Mouse (Mus musculus) neural tube, embryonic 12.5 days (tissue): ENCODE results near the gene Tmed2. TPM values are rescaled to one million over a fixed set of nuclear protein-coding genes. Genes with fewer than 3 reads are reported as not detected.
A peak's percentile ranks its signal among the peaks of the same experiment; 100 is the strongest.
"Not testable (repeated sequence)": the region's sequence is repeated elsewhere in the genome, so short reads cannot be mapped to it uniquely, and the experiment has no call there.

ENCODE experiments used
- ATAC-seq: fragments of 200-750 bp; cut with Nextera tagmentation; 2 replicates; pipeline ENCODE4 v1.8.0; 2017; ENCODE audit warnings: low read depth, mild to moderate bottlenecking, moderate TSS enrichment, moderate library complexity; ENCODE audit not compliant: low FRiP score
- H3K27ac ChIP-seq: fragments of 300-500 bp; sonication (generic); 2 replicates; pipeline ENCODE4 v1.5.1; 2016
- H3K27me3 ChIP-seq: fragments of 300-500 bp; sonication (generic); replicated peaks from 2 replicates; pipeline ENCODE4 v1.6.1; 2016; ENCODE audit warnings: mild to moderate bottlenecking
- H3K36me3 ChIP-seq: fragments of 300-500 bp; sonication (generic); 2 replicates; pipeline ENCODE4 v1.6.1; 2016; ENCODE audit warnings: mild to moderate bottlenecking
- H3K4me1 ChIP-seq: fragments of 300-500 bp; sonication (generic); 2 replicates; pipeline ENCODE4 v1.6.1; 2016
- H3K4me2 ChIP-seq: fragments of 300-500 bp; sonication (generic); replicated peaks from 2 replicates; pipeline ENCODE4 v1.6.1; 2016; ENCODE audit warnings: mild to moderate bottlenecking
- H3K4me3 ChIP-seq: fragments of 300-500 bp; sonication (generic); 2 replicates; pipeline ENCODE4 v1.5.1; 2016
- H3K9ac ChIP-seq: fragments of 300-500 bp; sonication (generic); 2 replicates; pipeline ENCODE4 v1.6.1; 2016; ENCODE audit warnings: mild to moderate bottlenecking
- H3K9me3 ChIP-seq: fragments of 300-500 bp; sonication (generic); 2 replicates; pipeline ENCODE4 v1.6.1; 2016; ENCODE audit warnings: mild to moderate bottlenecking
- WGBS: fragments of 180-500 bp; shearing (Covaris S2); methylation state at CpG from one replicate; pipeline ENCODE4 v1.1.7; 2016; 5-methylcytosine and 5-hydroxymethylcytosine counted together
- polyA plus RNA-seq: library from polyadenylated mRNA; unstranded; fragments of >200 nt; fragmentation: Nextera tagmentation; extraction: Ambion mirVana; gene quantifications from 2 replicates; pipeline ENCODE4 v1.2.1, GENCODE M21; 2016

Gene Tmed2
- polyA plus RNA-seq, result 389 and 400 TPM in 2 replicates

DNA sequence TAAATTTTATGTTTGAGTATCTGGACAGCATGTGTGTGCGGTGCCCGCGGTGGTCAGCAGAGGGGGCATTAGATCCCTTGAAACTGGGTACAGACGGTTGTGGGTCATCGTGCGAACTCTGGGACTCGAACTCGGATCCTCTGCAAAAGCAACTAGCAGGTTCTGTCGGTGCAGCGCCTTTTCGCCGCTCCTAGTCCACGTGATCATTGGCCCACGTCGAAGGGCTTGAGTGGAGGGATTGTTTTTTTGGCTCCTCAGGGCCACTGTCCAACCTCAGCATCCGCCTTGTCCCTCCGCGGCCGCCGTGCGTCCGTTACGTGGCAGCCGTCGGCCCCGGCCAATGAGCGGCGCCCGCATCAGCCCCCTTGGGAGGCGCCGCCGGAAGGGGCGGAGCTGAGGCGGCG lies at the start of gene Tmed2:
Gene Tmed2 (plus strand): TSS at position 313 of the 404 bp plus-strand sequence.
- Histone ChIP-seq H3K4me2 (peak within 1 kb of the TSS; percentile 86), H3K27me3 (0 out of 2 replicates have a peak, but pooled peaks cover 2% of the 10 kb centered on the region), H3K27ac (peak within 1 kb of the TSS; percentile 16), H3K4me1 (peaks cover 11% of the 10 kb centered on the region), H3K9me3 (no peaks in the 10 kb centered on the region), H3K36me3 (peaks cover 14% of the 10 kb centered on the region), H3K9ac (peak within 1 kb of the TSS; percentile 92), H3K4me3 (peak within 1 kb of the TSS; percentile 93)
- peak; percentile 96 for ATAC-seq
- WGBS, result 1% methylated on average over 35 of the region's 35 CpGs

DNA sequence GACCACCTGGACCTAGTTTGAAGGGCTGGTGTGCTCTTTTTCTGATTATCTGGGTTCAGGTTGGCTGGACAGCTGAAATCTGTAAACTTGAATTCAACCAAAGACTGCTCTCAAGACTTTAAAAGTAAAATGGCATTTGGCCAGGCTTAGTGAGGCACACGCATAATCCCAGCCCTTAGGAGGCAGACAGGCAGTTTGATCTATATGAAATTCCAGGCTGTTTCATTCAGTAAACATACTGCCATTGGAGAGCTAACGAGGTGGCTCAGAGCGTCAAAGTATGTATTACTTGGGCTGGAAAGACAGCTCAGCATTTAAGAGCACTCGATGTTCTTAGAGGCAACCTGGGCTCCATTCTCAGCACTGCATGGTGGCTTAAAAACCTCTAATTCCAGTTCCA lies 48.8 kb upstream of the Tmed2 start:
- peaks cover 52% of the 10 kb centered on the region for H3K36me3 ChIP-seq
- no peak overlapping the region for H3K4me3 ChIP-seq
- ATAC-seq, result no peak
- no peak overlapping the region for H3K27ac ChIP-seq
- no peaks in the 10 kb centered on the region for H3K9me3 ChIP-seq
- H3K4me2 ChIP-seq, result no peak overlapping the region
- 0 out of 2 replicates have a peak, but pooled peaks cover 7% of the 10 kb centered on the region for H3K4me1 ChIP-seq
- H3K9ac ChIP-seq, result no peak overlapping the region
- no peaks in the 10 kb centered on the region for H3K27me3 ChIP-seq
- WGBS, result 91% methylated on average over 4 of the region's 4 CpGs

DNA sequence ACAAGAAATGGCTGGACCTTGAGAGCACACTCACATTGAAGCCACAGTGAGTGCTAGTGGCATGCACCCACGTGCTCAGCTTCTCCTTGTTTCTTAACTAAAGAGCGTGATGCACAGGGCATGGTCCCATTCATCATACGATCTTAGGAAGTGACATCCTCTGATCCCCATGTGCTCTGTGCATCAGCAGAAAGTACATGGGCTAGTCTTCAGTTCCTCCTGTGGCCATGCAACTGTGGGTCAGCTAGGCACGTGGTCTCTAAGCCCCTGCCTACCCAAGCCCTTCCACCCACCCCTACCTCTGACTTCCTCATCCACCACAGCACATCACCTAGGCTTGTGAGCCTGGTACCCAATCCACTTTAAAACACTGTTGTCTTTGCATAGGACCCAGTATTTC lies 47.9 kb upstream of the Tmed2 start:
- Histone ChIP-seq H3K4me1 (0 out of 2 replicates have a peak, but pooled peaks cover 7% of the 10 kb centered on the region), H3K4me3 (no peak overlapping the region), H3K4me2 (no peak overlapping the region), H3K9me3 (no peaks in the 10 kb centered on the region), H3K36me3 (peaks cover 47% of the 10 kb centered on the region), H3K27me3 (no peaks in the 10 kb centered on the region), H3K27ac (no peak overlapping the region), H3K9ac (no peak overlapping the region)
- 93% methylated on average over 4 of the region's 4 CpGs for WGBS
- no peak for ATAC-seq

DNA sequence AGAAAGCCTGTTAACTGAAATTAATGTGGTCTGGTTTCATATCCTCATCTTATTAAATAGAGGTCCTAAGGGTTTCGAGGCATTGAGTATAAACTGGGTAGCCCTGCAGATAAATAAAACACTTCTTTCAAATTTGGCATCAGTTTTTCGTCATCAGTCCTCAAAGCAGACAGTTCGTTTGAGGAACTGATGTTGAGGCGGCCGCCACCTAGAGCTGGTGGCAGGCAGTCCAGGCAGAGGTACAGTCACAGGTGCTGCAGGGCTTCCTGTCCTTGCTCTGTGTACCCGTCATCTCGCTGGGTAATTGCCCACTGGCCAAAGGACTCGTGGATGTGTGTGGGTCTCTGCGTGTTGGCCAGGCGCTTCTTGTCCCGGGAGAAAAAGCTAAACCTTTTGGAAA lies 47.0 kb upstream of the Tmed2 start:
- Histone ChIP-seq H3K9ac (no peak overlapping the region), H3K27ac (no peak overlapping the region), H3K27me3 (no peaks in the 10 kb centered on the region), H3K4me1 (0 out of 2 replicates have a peak, but pooled peaks cover 7% of the 10 kb centered on the region), H3K36me3 (peaks cover 46% of the 10 kb centered on the region), H3K4me2 (no peak overlapping the region), H3K4me3 (no peak overlapping the region), H3K9me3 (no peaks in the 10 kb centered on the region)
- no peak for ATAC-seq
- WGBS, result 91% methylated on average over 11 of the region's 11 CpGs

DNA sequence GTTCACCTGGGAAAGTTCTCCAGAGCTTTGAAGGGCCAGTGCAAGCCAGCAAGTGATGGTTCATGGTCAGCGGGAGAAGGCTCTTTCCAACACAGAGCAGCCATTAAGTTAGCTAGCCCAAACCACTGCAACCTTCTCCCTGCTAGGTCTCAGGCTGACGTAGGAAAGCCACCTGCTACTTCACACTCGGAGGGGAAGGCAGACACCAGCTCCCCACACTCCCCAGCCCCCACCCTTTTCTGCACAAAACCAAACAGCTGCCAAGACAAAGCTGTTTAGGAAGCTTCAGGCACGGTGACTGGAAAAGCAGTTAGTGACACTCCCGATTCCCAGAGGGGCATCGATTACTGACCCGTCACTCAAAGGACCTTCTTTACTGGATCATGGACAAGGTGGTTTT lies 44.9 kb upstream of the Tmed2 start:
- H3K36me3 ChIP-seq, result peaks cover 40% of the 10 kb centered on the region
- 0 out of 2 replicates have a peak, but pooled peaks cover 7% of the 10 kb centered on the region for H3K4me1 ChIP-seq
- WGBS, result 54% methylated on average over 7 of the region's 7 CpGs
- no peak overlapping the region for H3K27ac ChIP-seq
- H3K27me3 ChIP-seq, result no peaks in the 10 kb centered on the region
- ATAC-seq, result no peak
- no peak overlapping the region for H3K4me3 ChIP-seq
- H3K9me3 ChIP-seq, result no peaks in the 10 kb centered on the region
- H3K9ac ChIP-seq, result no peak overlapping the region
- H3K4me2 ChIP-seq, result no peak overlapping the region

DNA sequence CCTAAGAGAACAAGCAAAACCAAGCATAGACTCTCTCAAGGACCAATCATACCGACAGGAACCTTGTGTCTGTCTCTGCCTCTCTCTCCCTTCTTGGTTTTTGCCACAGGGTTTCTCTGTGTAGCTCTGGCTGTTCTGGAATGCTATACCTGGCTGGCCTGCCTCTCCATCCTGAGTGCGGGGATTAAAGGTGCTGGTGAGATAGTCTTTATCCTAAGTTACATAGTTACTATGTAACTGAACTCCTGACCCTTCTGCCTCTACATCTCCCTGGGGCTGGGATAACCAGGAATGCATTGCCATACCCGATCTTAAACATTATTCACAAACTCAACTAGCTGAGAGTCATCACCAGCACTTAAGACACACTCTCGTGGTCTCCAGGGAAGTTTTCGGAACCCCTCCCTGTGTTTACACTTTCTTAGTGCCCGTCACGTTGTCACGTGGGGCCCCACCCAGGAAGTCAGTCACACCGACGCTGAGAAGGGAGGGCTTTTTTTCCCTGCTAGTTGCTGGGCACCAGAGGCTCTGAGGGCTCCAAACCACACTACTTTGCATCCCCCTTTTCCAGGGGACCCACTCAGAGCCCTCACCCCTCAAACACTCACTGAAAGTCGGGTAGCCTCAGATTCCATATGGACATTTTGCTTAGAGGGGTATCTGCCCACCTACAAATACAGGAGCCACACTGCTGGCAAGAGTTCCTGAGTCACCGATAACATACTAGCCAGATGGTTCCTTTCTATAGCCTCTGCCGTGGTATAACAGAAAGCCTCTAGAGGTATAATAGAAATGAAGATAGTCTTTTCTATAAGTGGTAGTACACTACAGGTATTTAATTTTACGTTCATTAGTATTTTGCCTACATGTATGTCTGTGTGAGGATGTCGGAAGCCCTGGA lies 43.6 kb upstream of the Tmed2 start:
- 76% methylated on average over 15 of the region's 15 CpGs for WGBS
- Histone ChIP-seq H3K4me1 (0 out of 2 replicates have a peak, but pooled peaks cover 7% of the 10 kb centered on the region), H3K4me3 (no peak overlapping the region), H3K27ac (no peak overlapping the region), H3K9me3 (no peaks in the 10 kb centered on the region), H3K4me2 (no peak overlapping the region), H3K9ac (no peak overlapping the region), H3K27me3 (no peaks in the 10 kb centered on the region), H3K36me3 (peaks cover 33% of the 10 kb centered on the region)
- no peak for ATAC-seq

DNA sequence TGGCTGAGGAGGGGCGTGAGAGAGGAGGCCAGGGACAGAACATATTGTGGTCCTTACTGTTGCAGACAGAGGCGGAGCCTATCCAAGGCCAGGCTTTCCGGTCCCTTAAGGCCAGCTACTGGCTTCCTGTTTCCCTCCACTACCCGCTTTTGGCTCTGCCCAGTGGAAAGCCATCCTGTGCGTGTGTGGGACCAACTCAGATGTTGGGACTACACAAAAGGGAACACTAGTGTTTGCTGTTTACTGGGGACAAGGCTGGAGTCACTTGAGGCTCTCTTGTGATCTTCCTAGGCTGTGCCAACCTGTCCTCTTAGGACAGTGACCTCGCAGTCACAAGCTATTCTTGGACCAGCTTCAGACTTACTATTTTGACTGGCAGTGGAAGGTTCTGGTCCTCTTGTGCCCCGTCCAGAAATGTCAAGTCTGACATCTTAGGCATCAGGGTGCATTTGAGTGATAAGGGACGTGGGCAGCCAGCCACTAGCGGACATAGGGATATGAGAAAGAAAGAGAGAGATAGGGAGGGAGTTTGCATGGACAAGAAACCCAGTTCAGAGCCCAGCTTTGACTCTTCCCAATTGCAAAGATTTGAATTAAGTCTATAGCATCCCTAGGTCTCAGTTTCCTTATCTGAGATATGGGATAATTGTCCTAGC lies 42.1 kb upstream of the Tmed2 start:
- H3K9me3 ChIP-seq, result no peaks in the 10 kb centered on the region
- H3K36me3 ChIP-seq, result peaks cover 30% of the 10 kb centered on the region

DNA sequence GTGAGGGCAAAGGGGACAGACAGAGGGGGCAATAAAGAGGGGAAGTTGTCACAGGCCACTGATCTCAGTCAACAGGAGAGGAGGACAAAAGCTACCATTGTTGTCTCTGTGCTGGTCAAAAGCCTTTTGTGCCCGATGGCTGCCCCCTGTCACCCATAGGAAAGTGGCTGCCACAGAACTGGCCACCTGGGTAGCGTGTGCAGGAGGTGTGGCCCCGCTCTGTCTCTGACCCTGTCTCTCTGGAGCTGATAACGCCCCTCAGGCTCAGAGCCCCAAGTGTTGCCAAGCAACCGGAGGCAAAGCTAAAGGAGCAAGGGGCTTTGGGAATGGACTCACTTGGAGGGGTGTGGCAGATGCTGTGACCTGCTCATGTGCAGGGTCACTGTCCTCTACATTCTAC lies 41.5 kb upstream of the Tmed2 start:
- WGBS, result 9% methylated on average over 5 of the region's 5 CpGs
- no peak for ATAC-seq
- no peak overlapping the region for H3K4me3 ChIP-seq
- H3K36me3 ChIP-seq, result peaks cover 27% of the 10 kb centered on the region
- 0 out of 2 replicates have a peak, but pooled peaks cover 7% of the 10 kb centered on the region for H3K4me1 ChIP-seq
- no peak overlapping the region for H3K4me2 ChIP-seq
- H3K27me3 ChIP-seq, result no peaks in the 10 kb centered on the region
- H3K9me3 ChIP-seq, result no peaks in the 10 kb centered on the region
- H3K9ac ChIP-seq, result no peak overlapping the region
- no peak overlapping the region for H3K27ac ChIP-seq

More for the DNA sequence above, 42.1 kb upstream of the Tmed2 start:
- Histone ChIP-seq H3K27me3 (no peaks in the 10 kb centered on the region), H3K4me2 (no peak overlapping the region), H3K4me1 (0 out of 2 replicates have a peak, but pooled peaks cover 7% of the 10 kb centered on the region), H3K27ac (no peak overlapping the region), H3K4me3 (no peak overlapping the region), H3K9ac (no peak overlapping the region)
- 74% methylated on average over 9 of the region's 9 CpGs for WGBS
- no peak for ATAC-seq

DNA sequence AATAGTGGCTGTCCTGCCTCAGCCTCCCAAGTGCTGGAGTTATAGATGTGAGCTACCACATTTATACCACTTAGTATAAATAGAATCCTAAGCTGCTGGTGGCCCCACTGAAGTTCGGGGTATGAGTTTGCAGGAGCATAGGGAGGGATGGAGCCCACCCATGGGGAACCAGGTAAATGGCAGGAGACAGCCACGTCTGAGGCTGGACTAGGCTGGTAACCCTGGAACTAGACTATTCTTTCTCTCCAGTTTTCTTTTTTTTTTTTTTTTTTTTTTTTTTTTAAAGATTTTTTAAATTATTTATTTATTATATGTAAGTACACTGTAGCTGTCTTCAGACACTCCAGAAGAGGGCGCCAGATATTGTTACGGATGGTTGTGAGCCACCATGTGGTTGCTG lies 40.5 kb upstream of the Tmed2 start:
- H3K9ac ChIP-seq, ATAC-seq, H3K4me1 ChIP-seq, H3K9me3 ChIP-seq, H3K4me2 ChIP-seq, H3K27me3 ChIP-seq, H3K4me3 ChIP-seq, H3K27ac ChIP-seq: not testable (repeated sequence)
- WGBS, result 85% methylated on average over 2 of the region's 4 CpGs
- H3K36me3 ChIP-seq, result peaks cover 24% of the 10 kb centered on the region

DNA sequence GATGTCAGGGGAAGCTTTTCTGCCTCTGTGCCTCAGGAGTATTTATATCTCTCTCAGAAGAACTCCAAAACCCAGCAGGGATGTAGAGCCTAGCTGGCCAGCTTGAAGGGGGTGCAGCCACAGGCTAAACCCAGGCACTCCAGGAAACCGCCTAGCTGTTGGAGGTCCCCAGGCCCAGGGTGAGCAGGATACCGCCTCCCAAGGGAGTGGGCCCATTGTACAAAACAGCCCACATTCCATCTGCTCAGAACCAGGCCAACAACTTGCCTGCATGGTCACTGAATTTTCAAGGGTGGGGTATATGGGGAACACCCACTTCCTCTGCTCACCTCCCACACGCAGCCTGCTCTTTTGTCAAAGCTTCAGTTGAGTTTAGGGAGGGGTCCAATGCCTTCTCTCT lies 39.9 kb upstream of the Tmed2 start:
- Histone ChIP-seq H3K4me1 (0 out of 2 replicates have a peak, but pooled peaks cover 6% of the 10 kb centered on the region), H3K9ac (no peak overlapping the region), H3K36me3 (peaks cover 24% of the 10 kb centered on the region), H3K9me3 (no peaks in the 10 kb centered on the region), H3K27me3 (no peaks in the 10 kb centered on the region), H3K27ac (no peak overlapping the region), H3K4me3 (no peak overlapping the region), H3K4me2 (no peak overlapping the region)
- 97% methylated on average over 3 of the region's 3 CpGs for WGBS
- ATAC-seq, result no peak

DNA sequence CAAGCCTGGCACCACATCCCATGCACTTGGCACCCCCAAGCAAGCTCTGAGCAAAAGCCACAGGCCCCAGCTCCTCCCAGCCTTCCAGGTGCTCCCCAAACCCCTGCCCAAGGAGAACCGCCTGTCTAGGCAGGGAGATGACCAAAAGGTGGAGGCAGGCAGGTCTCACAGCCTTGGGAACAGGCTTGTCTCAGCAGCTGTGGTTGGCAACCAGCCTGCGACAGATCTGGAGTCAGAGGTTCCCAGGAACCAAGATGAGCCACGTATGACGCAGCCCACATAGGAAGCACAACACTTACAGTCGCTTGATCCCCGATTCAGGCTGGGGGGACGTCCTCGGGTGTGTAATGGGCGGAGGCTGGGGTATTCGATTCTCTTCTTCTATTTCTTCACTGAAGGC lies 39.0 kb upstream of the Tmed2 start:
- H3K4me2 ChIP-seq, result no peak overlapping the region
- no peaks in the 10 kb centered on the region for H3K9me3 ChIP-seq
- WGBS, result 94% methylated on average over 10 of the region's 10 CpGs
- ATAC-seq, result no peak
- H3K4me1 ChIP-seq, result no peaks in the 10 kb centered on the region
- no peaks in the 10 kb centered on the region for H3K27me3 ChIP-seq
- H3K9ac ChIP-seq, result no peak overlapping the region
- H3K36me3 ChIP-seq, result peaks cover 25% of the 10 kb centered on the region
- H3K27ac ChIP-seq, result no peak overlapping the region
- no peak overlapping the region for H3K4me3 ChIP-seq

DNA sequence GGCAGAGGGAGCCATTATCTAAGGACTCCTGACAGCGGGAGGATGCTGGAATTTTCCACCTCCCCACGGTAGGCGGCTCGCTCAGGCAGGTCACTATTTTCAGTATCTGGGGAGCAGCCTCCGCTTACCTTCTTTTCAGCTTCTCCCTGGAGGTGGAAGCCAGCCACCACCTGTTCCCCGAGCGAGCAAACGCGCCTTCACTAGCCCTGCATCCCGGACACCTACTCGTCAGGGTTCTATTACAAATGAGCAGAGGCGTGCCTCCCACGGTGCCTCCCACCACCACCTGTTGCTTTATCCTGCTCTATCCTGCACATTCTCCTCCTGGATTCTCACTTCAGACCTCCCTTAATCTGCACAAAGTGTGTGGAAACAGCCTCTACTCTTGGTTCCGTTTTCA lies 36.8 kb upstream of the Tmed2 start:
- Histone ChIP-seq H3K27ac (no peak overlapping the region), H3K27me3 (no peaks in the 10 kb centered on the region), H3K4me1 (no peaks in the 10 kb centered on the region), H3K9me3 (no peaks in the 10 kb centered on the region), H3K4me3 (no peak overlapping the region), H3K4me2 (no peak overlapping the region), H3K36me3 (peaks cover 25% of the 10 kb centered on the region), H3K9ac (no peak overlapping the region)
- WGBS, result 69% methylated on average over 14 of the region's 14 CpGs
- no peak for ATAC-seq
